ENCODE assay signal across 29 mouse cellular contexts in genomic region chr12:21289651-21290050, GRCm38 (mm10). TPM values are rescaled to one million over a fixed set of nuclear protein-coding genes. Genes with fewer than 3 reads are reported as not detected.
DNase-seq lines count a peak whose midpoint lies in the region; ATAC-seq and TF ChIP-seq lines count a peak whose summit lies in the region.
"Had no signal": no experiment of that assay in that cellular context is flagged by ENCODE, and none has a peak within 500 bp of the region (broad histone marks: within the 10 kb centered on the region; RNA-seq: fewer than 3 reads in every experiment).

No protein-coding gene starts in this region.

- no peak for ATAC-seq in forebrain, postnatal 0 days
- no peak for ATAC-seq in forebrain, embryonic 11.5 days (replicated peaks; ENCODE audit: low FRiP score)
- ATAC-seq in lung, embryonic 14.5 days (ENCODE audit: insufficient read depth): no peak
- ATAC-seq: intestine, embryonic 16.5 days; Patski had no signal

- no peaks in the 10 kb centered on the region for H3K9me3 ChIP-seq in forebrain, postnatal 0 days (ENCODE audit: low read length)
- no peaks in the 10 kb centered on the region for H3K9me3 ChIP-seq in forebrain, embryonic 11.5 days (ENCODE audit: control insufficient read depth, low read length)
- no peaks in the 10 kb centered on the region for H3K9me3 ChIP-seq in MEL (replicated peaks; ENCODE audit: insufficient read depth, low read length)
- no peaks in the 10 kb centered on the region for H3K9me3 ChIP-seq in lung, embryonic 14.5 days (ENCODE audit: low read depth, low read length)
- H3K9me3 ChIP-seq: forebrain, embryonic 12.5 days; hindbrain, embryonic 12.5 days; limb, embryonic 12.5 days; liver, embryonic 15.5 days; midbrain, embryonic 12.5 days; neural tube, embryonic 15.5 days had no signal

- peak; percentile 14 for DNase-seq in forebrain, postnatal 0 days
- no peak for DNase-seq in forebrain, embryonic 11.5 days (ENCODE audit: low spot score)
- DNase-seq in MEL (ENCODE audit: low read depth, low spot score): no peak
- peak; percentile 11 for DNase-seq in lung, embryonic 14.5 days
- peak; percentile 27 for DNase-seq in lung, postnatal 14 days
- DNase-seq in Muller cell, postnatal 12 days (ENCODE audit: inconsistent ontology term): no peak
- no peak for DNase-seq in thymus, postnatal 14 days
- no peak for DNase-seq in thymus, adult 18-20 months
- DNase-seq: adrenal gland, postnatal 14 days; cerebellum, adult 11-12 months; cerebellum, adult 9-11 months; embryo, embryonic 11 days; gastrocnemius, postnatal 14 days; heart, postnatal 14 days; kidney, adult 9 months; kidney, postnatal 14 days; layer of hippocampus, adult 9-11 months; spleen, adult 18-20 months had no signal

- TF ChIP-seq RAD21 in MEL (IDR thresholded peaks at IDR 0.05; ENCODE audit: low read depth, low read length): no peak

- H3K27ac ChIP-seq in forebrain, postnatal 0 days (ENCODE audit: low read depth, low read length): peak overlapping the region; percentile 67
- no peak overlapping the region for H3K27ac ChIP-seq in forebrain, embryonic 11.5 days (ENCODE audit: low read depth, low read length)
- H3K27ac ChIP-seq in MEL (ENCODE audit: control insufficient read depth, low read depth, low read length): peak overlapping the region; percentile 37; the same call in 1 of the 2 replicates
- no peak overlapping the region for H3K27ac ChIP-seq in lung, embryonic 14.5 days (ENCODE audit: low read depth)
- H3K27ac ChIP-seq: forebrain, embryonic 12.5 days; hindbrain, embryonic 12.5 days; left cerebral cortex, adult 2 months; limb, embryonic 12.5 days; liver, embryonic 15.5 days; midbrain, embryonic 12.5 days; neural tube, embryonic 15.5 days had no signal

- 0 out of 2 replicates have a peak, but pooled peaks cover 7% of the 10 kb centered on the region for H3K4me1 ChIP-seq in forebrain, postnatal 0 days (ENCODE audit: insufficient read depth)
- peaks cover 6% of the 10 kb centered on the region for H3K4me1 ChIP-seq in forebrain, embryonic 11.5 days (replicated peaks; ENCODE audit: control insufficient read depth, insufficient read depth, low read length)
- peaks cover 0 to 14% of the 10 kb centered on the region in 2 experiments; a peak in 3 of 4 replicates for H3K4me1 ChIP-seq in MEL (ENCODE audit: control insufficient read depth in 1 of 2, insufficient read depth in 2 of 2, low read length in 2 of 2)
- no peaks in the 10 kb centered on the region for H3K4me1 ChIP-seq in lung, embryonic 14.5 days (ENCODE audit: insufficient read depth)

- H3K27me3 ChIP-seq in forebrain, postnatal 0 days (ENCODE audit: insufficient read depth, low read length): no peaks in the 10 kb centered on the region
- no peaks in the 10 kb centered on the region for H3K27me3 ChIP-seq in forebrain, embryonic 11.5 days (ENCODE audit: control insufficient read depth, insufficient read depth, low read length)
- H3K27me3 ChIP-seq in MEL (ENCODE audit: control insufficient read depth in 1 of 2, insufficient read depth in 2 of 2, low read length in 2 of 2): no peaks in the 10 kb centered on the region
- H3K27me3 ChIP-seq in lung, embryonic 14.5 days (ENCODE audit: insufficient read depth, low read length): no peaks in the 10 kb centered on the region
- H3K27me3 ChIP-seq: CH12.LX; forebrain, embryonic 12.5 days; hindbrain, embryonic 12.5 days; limb, embryonic 12.5 days; liver, embryonic 15.5 days; midbrain, embryonic 12.5 days; neural tube, embryonic 15.5 days; Patski had no signal

- peaks cover 23% of the 10 kb centered on the region for H3K79me2 ChIP-seq in MEL (ENCODE audit: control insufficient read depth, insufficient read depth, low read length, poor library complexity)

- H3K4me2 ChIP-seq in forebrain, postnatal 0 days (ENCODE audit: low read depth): no peak overlapping the region
- no peak overlapping the region for H3K4me2 ChIP-seq in forebrain, embryonic 11.5 days (ENCODE audit: low read depth, low read length, severe bottlenecking)
- no peak overlapping the region for H3K4me2 ChIP-seq in lung, embryonic 14.5 days
- H3K4me2 ChIP-seq: forebrain, embryonic 12.5 days; hindbrain, embryonic 12.5 days; limb, embryonic 12.5 days; liver, embryonic 15.5 days; midbrain, embryonic 12.5 days; neural tube, embryonic 15.5 days had no signal

- no peak overlapping the region for H3K4me3 ChIP-seq in forebrain, postnatal 0 days (ENCODE audit: low read depth, low read length)
- no peak overlapping the region for H3K4me3 ChIP-seq in forebrain, embryonic 11.5 days (ENCODE audit: low read depth, low read length)
- no peak overlapping the region for H3K4me3 ChIP-seq in MEL (ENCODE audit: control insufficient read depth in 1 of 2, insufficient read depth in 1 of 2, low read depth in 2 of 2, low read length in 2 of 2)
- no peak overlapping the region for H3K4me3 ChIP-seq in lung, embryonic 14.5 days (ENCODE audit: low read depth, low read length)
- H3K4me3 ChIP-seq: erythroblast, embryonic 14.5 days; forebrain, embryonic 12.5 days; hindbrain, embryonic 12.5 days; left cerebral cortex, adult 2 months; limb, embryonic 12.5 days; liver, embryonic 15.5 days; midbrain, embryonic 12.5 days; neural tube, embryonic 15.5 days had no signal

- TF ChIP-seq EP300 in MEL (IDR thresholded peaks at IDR 0.05; ENCODE audit: low read depth in 1 of 2, low read length in 2 of 2): no peak

- TF ChIP-seq POLR2A in MEL (IDR thresholded peaks at IDR 0.05; ENCODE audit: control insufficient read depth in 1 of 2, insufficient read depth in 1 of 2, low read depth in 1 of 2, low read length in 2 of 2, poor library complexity in 1 of 2): no peak

- no peak for TF ChIP-seq CTCF in forebrain, postnatal 0 days (IDR thresholded peaks at IDR 0.05; ENCODE audit: low read depth)
- TF ChIP-seq CTCF in MEL (IDR thresholded peaks at IDR 0.05 in 2 of 3, conservative IDR thresholded peaks at IDR 0.05 in 1 of 3; ENCODE audit: control insufficient read depth in 1 of 3, insufficient read depth in 1 of 3, low read depth in 2 of 3, low read length in 3 of 3, poor library complexity in 1 of 3, severe bottlenecking in 1 of 3): no peak
- TF ChIP-seq CTCF in lung, embryonic 14.5 days (IDR thresholded peaks at IDR 0.05; ENCODE audit: low read depth): no peak

- 84% methylated on average over 6 of the region's 6 CpGs for WGBS in forebrain, postnatal 0 days
- 87% methylated on average over 6 of the region's 6 CpGs for WGBS in forebrain, embryonic 11.5 days
- WGBS in lung, embryonic 14.5 days: 61% methylated on average over 6 of the region's 6 CpGs

- peaks cover 41% of the 10 kb centered on the region for H3K36me3 ChIP-seq in forebrain, postnatal 0 days (ENCODE audit: insufficient read depth)
- H3K36me3 ChIP-seq in forebrain, embryonic 11.5 days (ENCODE audit: control insufficient read depth, insufficient read depth, low read length): no peaks in the 10 kb centered on the region; the same call in 1 of the 2 replicates
- H3K36me3 ChIP-seq in MEL (ENCODE audit: control insufficient read depth in 1 of 2, insufficient read depth in 2 of 2, low read length in 2 of 2): peaks cover 0 to 9% of the 10 kb centered on the region in 2 experiments; a peak in 3 of 4 replicates
- peaks cover 49% of the 10 kb centered on the region for H3K36me3 ChIP-seq in lung, embryonic 14.5 days (ENCODE audit: insufficient read depth)

- H3K9ac ChIP-seq in forebrain, postnatal 0 days: no peak overlapping the region
- no peak overlapping the region for H3K9ac ChIP-seq in forebrain, embryonic 11.5 days (ENCODE audit: low read length)
- no peak overlapping the region for H3K9ac ChIP-seq in MEL (ENCODE audit: control insufficient read depth, low read depth, low read length, poor library complexity, severe bottlenecking)
- no peak overlapping the region for H3K9ac ChIP-seq in lung, embryonic 14.5 days
- H3K9ac ChIP-seq: forebrain, embryonic 12.5 days; hindbrain, embryonic 12.5 days; limb, embryonic 12.5 days; liver, embryonic 15.5 days; midbrain, embryonic 12.5 days; neural tube, embryonic 15.5 days had no signal

TF ChIP-seq in MEL, 35 proteins besides CTCF, POLR2A, EP300 and RAD21:
- TF ChIP-seq TBP (IDR thresholded peaks at IDR 0.05; ENCODE audit: low read depth, low read length) (no peak), HCFC1 (IDR thresholded peaks at IDR 0.05; ENCODE audit: low read depth, low read length) (no peak)

RNA-seq across cellular contexts. Expression of gene Itgb1bp1, which starts 3.6 kb away (rescaled TPM):
- total RNA-seq in forebrain, postnatal 0 days (2014; rRNA removed): 23.9 and 36.9 TPM in 2 replicates
- polyA plus RNA-seq in forebrain, postnatal 0 days (2015; fragmentation: Nextera tagmentation; extraction: Ambion mirVana): 37.4 and 40.2 TPM in 2 replicates
- 38.3 and 40.0 TPM in 2 replicates for polyA plus RNA-seq in forebrain, embryonic 11.5 days (2014; fragmentation: Nextera tagmentation; extraction: Ambion mirVana)
- total RNA-seq in MEL (2012; rRNA removed): 22.0 and 22.7 TPM in 2 replicates
- 10 to 100 TPM in 1 of 2 experiments, not detected in 1; 41.3 TPM for polyA plus RNA-seq in MEL (2012; ENCODE audit: insufficient read depth in 1 of 2, insufficient read length in 2 of 2, low read depth in 1 of 2, low replicate concordance in 2 of 2, missing spikeins in 1 of 2)
- 49.2 and 51.4 TPM in 2 replicates for polyA plus RNA-seq in lung, embryonic 14.5 days (2014; fragmentation: Nextera tagmentation; extraction: Ambion mirVana)

RNA-seq across cellular contexts. Expression of gene Cpsf3, which starts 4.5 kb away (rescaled TPM):
- 49.2 and 50.4 TPM in 2 replicates for total RNA-seq in forebrain, postnatal 0 days (2014; rRNA removed)
- polyA plus RNA-seq in forebrain, postnatal 0 days (2015; fragmentation: Nextera tagmentation; extraction: Ambion mirVana): 68.3 and 79.6 TPM in 2 replicates
- 130 and 142 TPM in 2 replicates for polyA plus RNA-seq in forebrain, embryonic 11.5 days (2014; fragmentation: Nextera tagmentation; extraction: Ambion mirVana)
- total RNA-seq in MEL (2012; rRNA removed): 39.8 and 44.2 TPM in 2 replicates
- 10 to 100 TPM in 1 of 2 experiments, not detected in 1; 58.2 TPM for polyA plus RNA-seq in MEL (2012; ENCODE audit: insufficient read depth in 1 of 2, insufficient read length in 2 of 2, low read depth in 1 of 2, low replicate concordance in 2 of 2, missing spikeins in 1 of 2)
- polyA plus RNA-seq in lung, embryonic 14.5 days (2014; fragmentation: Nextera tagmentation; extraction: Ambion mirVana): 106 and 108 TPM in 2 replicates

RNA-seq across cellular contexts. Expression of gene Iah1, which starts 26.5 kb away (rescaled TPM):
- 28.4 and 31.2 TPM in 2 replicates for total RNA-seq in forebrain, postnatal 0 days (2014; rRNA removed)
- 27.9 and 32.5 TPM in 2 replicates for polyA plus RNA-seq in forebrain, postnatal 0 days (2015; fragmentation: Nextera tagmentation; extraction: Ambion mirVana)
- 45.0 and 48.4 TPM in 2 replicates for polyA plus RNA-seq in forebrain, embryonic 11.5 days (2014; fragmentation: Nextera tagmentation; extraction: Ambion mirVana)
- 14.2 and 18.7 TPM in 2 replicates for total RNA-seq in MEL (2012; rRNA removed)
- polyA plus RNA-seq in MEL (2012; ENCODE audit: insufficient read depth in 1 of 2, insufficient read length in 2 of 2, low read depth in 1 of 2, low replicate concordance in 2 of 2, missing spikeins in 1 of 2): 10 to 100 TPM in 1 of 2 experiments, not detected in 1; 15.4 TPM
- 57.1 and 58.8 TPM in 2 replicates for polyA plus RNA-seq in lung, embryonic 14.5 days (2014; fragmentation: Nextera tagmentation; extraction: Ambion mirVana)

Comparison
In these comparisons a context has a peak if more than half of its experiments do, and no peak if none do; other contexts are left out.
1. DNase-seq: peak in forebrain, postnatal 0 days (single experiment), lung, embryonic 14.5 days (single experiment) and lung, postnatal 14 days (single experiment); none in forebrain, embryonic 11.5 days (single experiment), MEL (single experiment), Muller cell, postnatal 12 days (single experiment), thymus, postnatal 14 days (single experiment) and thymus, adult 18-20 months (0 of 2).
2. H3K27ac ChIP-seq: peak in forebrain, postnatal 0 days (single experiment) and MEL (single experiment); none in forebrain, embryonic 11.5 days (single experiment) and lung, embryonic 14.5 days (single experiment).